Mouse (Mus musculus): ENCODE results near the gene Flvcr1.

- TF ChIP-seq CTCF (conservative IDR thresholded peaks at IDR 0.05 in 1 of 2, IDR thresholded peaks at IDR 0.05 in 1 of 2; ENCODE audit: low read depth in 2 of 2, low read length in 2 of 2) (no peak), HCFC1 (IDR thresholded peaks at IDR 0.05; ENCODE audit: low read depth, low read length) (no peak), POLR2A (IDR thresholded peaks at IDR 0.05; ENCODE audit: low read depth, low read length) (no peak), USF2 (conservative IDR thresholded peaks at IDR 0.05; ENCODE audit: low read depth, low read length) (no peak), E2F4 (IDR thresholded peaks at IDR 0.05; ENCODE audit: insufficient replicate concordance, low read depth, low read length) (no peak)
These were observed 20.4 kb upstream of the Flvcr1 start for GRCm38 (mm10) chr1:191046231-191046824.
